Mouse (Mus musculus) NIH3T3 (cell line): ENCODE measurements at regions not wholly inside any gene's neighbourhood (a gene's known extent, or its start where the extent isn't known, plus 50 kb on each side); places are given as distances from the start of the nearest gene placed in this dataset.

ENCODE experiments used
- DNase-seq: peaks from one replicate; pipeline ENCODE4 v3.0.0-alpha.2; 2012; ENCODE audit warnings: low read depth

DNA sequence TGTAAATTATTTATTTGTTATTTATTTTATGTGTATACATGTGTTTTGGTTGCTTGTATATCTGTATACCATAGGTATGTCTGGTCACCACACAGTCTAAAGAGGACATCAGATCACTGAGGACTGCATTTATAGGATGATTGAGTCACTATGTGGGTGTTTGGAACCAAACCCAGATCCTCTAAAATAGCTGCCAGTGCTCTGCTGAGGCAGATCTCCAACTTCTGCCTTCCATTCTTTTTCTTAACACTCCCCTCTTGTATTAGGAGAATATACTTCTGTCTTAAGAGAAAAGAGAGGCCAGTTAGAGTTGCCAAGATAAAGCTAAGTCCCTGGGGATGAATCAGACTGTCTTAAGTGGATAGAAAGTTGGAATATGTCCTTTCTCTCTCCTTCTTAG lies 424.2 kb downstream of the Cntn6 start:
- no peak for DNase-seq

DNA sequence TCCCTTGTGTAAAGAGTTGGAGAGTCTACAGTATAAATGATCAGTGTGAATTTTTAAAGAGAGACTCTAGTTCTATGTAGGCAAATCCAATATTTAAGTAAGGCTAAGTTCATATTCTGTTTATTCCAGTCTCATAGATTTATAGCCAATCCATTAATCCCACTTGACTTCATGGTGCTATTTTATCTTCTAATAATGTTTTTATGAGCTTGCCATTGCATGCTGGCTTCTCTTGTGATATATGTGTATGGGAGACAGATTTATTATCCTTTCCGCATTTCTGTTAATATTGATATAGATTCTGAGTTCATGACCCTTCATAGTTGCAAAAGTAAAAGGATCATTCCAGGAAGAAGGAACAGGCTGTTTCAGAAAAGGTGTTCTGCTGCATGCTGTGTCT lies 430.0 kb downstream of the Cntn6 start:
- no peak for DNase-seq

DNA sequence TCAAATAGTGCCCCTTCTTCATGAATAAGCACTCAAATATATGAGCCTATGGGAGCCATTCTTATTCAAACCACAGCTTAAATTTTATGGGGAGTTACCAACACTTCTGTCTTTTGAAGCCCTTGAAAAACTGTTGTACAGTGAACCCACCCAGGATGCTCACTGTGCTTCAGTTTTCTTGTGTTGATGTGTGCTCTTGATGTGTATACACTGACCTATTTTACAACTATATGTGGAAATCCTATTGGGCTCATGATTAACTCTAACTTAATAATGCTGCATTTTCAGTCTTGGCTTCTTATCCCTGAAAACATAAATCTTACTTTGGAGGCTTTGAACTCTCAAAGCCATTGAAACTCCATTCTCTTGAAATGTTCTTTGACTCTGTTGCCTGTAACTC lies 433.5 kb downstream of the Cntn6 start:
- DNase-seq, result no peak

DNA sequence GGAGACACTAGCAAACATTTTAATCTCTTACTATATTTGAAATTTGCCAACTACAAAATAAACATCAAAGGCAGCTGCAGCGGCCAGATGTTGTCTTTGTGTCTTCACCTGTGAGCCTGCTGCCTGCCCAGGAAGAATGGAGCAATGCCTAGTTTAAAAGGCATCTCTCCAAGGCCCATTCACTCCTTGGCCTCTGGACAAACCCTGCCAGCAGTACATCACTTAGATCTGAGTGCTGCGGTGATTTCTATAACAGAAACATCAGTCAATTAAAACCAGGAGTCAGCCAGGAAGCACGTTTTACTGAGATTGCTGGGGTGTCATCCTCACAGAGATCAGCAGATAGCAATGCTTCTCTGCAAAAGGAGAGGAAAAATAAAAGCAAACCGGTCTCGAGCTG lies 437.7 kb downstream of the Cntn6 start:
- no peak for DNase-seq

DNA sequence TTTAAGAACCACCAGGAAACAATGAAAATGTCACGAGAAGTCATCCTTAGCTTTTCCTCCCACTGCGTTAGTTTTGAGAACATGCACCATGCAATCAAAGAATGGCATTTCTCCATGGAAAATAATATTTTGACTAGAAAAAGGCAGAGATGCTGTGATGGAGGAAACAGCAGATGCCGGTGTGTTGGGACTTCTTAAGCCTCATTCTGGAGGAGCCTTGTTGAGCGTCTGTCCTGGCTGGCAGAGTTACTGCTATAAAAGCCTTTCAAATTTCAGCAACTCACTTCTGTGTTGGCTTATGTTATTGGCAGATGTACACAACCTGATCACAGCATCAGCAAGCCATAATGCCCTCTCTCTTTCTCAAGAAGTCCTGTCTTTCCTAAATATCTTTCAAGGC lies 439.6 kb downstream of the Cntn6 start:
- no peak for DNase-seq

DNA sequence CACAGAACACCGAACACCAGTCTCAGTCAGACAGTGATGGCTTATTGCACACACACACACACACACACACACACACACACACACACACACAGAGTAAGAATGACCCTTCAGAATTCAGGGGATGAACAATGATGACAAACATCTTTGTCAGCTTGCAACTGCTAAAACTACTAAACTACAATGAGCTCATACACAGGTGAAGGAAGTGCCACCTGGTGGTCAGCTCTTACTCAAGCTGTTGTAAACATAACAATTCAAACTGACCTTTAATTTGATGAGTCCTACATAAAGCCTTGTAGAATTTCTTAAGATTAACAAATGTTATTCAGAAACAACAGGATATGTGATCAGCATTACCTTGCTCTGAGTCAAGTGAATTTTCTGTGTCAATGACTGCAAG lies 446.5 kb downstream of the Cntn6 start:
- no peak for DNase-seq

DNA sequence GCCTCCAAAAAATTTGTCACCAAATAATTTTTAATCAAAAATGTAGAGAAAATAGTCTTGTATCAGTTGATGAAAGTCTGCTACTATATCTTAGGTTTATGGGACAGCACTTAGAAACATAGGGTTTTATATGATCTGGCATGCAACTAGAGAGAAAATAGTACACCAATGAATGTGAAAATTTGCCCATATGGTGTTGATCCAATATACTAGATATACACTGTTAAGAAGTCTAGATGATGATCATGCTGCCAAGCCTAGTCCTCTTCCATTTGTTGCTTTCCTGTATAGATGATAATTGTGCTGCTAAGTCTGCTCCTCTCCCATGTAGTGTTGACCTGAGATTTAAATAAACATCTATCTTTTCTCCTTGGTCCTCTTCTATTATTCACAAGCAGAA lies 481.9 kb downstream of the Cntn6 start:
- DNase-seq, result no peak

DNA sequence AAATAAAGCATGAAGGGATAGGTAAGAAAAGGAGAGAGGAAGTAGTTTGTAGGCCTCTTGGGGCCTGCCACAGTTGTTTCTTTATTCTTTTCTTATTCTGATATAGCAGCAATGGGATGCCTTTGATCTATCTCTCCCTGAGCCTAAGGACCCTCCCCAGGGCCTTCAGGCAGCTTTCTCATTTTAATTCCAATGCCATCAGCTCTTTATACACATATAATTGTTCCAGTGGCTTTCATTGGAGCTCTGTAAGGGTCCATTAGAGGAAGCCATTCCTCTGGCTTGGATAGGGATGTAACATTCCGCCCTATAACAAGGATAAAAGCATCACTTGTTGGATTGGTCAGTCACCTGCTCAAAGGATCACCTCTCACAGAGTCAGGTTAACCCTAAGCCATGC lies 491.6 kb downstream of the Cntn6 start:
- DNase-seq, result no peak

DNA sequence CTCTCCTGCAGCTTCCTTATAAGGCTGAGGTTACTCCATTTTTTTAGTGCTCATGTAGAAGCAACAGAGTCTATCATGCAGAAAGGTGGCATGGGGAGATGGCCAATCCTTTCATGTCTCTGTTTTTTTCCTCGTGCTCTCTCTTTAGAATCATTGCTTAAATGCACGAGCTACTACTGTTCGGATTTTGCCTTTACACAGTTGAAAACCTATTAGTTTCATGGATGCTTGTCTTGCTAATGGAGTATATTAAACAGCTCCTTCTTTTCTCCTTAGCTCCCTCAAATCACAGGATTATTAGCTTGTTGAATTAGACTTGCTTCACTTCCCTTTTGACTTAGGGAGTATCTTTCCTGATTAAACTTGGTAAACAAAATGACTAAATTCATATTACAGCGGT lies 497.3 kb downstream of the Cntn6 start:
- no peak for DNase-seq

DNA sequence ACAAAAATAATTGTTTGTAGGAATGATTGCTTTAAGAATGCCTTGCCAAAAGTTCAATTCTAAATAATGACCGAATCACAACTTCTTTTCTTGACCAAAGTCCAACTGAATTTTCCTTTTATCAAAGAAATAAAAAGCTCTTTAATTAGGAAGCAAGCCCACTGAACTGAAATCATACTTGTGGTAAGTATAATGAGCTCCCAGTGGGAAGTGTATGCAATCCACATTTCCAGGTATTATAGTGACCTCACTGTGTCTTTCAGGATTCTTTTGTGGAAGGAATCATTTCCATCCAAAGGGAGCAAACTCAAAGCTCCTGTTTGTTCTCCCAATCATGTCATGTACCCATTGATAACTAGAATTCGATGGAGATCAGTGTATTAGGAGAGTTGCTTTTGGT lies 497.8 kb downstream of the Cntn6 start:
- DNase-seq, result no peak

DNA sequence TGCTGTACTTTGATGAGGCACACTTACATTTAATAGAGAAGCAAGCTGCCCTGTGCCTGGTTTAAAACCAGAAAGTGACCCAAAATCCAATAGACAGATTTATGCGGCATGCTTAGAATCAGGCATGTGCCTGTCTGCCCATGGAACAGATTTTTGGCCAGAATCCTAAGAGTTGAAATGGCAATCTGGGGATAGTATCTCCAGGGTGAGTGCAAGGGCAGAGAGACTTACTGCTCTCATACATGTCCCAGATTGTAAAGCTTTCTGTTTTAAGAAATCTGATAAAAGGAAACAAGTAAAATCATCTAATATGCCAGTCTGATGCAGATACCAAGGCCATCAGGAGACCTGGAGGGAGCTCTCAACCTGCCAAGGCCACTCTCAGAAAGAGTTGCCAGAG lies 507.0 kb downstream of the Cntn6 start:
- no peak for DNase-seq

DNA sequence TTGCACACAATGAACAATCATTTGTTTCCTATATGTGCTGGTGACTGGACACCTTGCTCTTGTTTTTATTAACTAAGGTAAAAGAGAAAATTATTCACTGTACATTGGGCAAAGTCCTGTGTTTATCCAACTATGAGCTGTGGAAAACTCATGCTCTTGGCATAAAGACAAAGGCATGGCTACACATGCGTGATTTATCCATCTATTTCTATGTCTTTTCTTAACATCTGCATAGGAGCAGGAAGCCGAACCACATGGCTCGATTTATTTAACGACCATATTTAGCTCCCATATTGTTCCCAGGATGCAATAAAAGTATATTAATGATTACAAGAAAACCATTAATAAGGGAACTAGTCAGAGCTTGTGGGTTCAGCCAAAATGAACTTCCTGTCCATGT lies 528.1 kb downstream of the Cntn6 start:
- no peak for DNase-seq

DNA sequence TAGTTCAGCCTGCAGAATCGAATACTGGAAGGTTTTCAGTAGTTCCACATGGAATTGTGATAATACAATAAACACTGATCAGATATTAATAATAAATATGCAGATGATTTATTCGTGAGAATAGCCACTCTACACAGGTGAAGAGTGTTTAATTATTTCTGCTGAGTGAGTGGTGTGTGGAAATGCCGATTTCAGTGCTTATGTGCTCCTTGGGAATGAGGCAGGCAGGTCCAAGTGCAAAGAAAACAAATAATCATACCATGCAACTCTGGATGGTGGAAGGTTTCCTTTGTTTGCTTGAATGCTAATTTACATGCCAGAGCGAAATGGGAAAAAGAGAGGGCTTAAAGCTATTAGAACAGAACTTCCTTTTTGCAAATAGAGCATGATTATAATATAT lies 528.6 kb downstream of the Cntn6 start:
- DNase-seq, result no peak

DNA sequence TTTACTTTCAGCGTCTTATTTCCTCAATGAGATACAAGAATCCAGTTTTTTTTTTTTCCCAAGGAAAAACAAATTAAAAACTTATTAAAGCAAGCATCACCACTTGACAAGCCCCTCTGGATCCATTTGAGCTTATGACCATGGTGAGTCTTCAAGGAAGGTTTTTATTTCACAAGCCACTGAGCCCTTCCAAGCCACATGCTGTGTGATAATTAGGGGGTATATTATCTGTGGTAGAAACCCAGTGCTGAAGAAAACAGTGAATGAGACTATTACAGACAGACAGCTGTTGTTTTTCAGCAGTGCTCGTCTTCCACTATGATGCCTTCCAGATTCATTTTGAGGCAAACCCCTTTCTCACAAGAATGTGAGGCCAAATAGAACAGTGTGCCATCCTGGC lies 573.6 kb downstream of the Cntn6 start:
- no peak for DNase-seq

DNA sequence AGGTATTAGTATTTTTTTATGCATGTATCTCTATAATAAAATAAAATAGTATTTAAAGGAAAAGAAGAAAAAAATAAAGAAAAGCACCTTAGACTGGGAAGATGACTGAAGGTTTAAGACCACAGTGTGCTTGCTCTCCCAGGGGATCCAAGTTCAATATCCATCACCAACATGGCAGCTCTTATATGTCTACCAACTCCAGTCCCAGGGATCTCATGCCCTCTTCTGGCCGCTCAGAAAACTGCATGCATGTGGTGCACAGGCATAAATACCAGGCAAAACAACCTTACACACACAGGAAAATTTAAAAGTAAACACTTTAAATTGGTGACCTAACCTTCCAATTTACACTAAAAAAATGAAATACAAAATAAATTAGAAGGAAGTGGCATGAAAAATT lies 586.6 kb upstream of the Cntn4 start:
- peak; percentile 27 for DNase-seq
